Mouse (Mus musculus) neutrophil, adult 65 days (primary cell): ENCODE data around the gene Psmc2. TPM values are rescaled to one million over a fixed set of nuclear protein-coding genes. Genes with fewer than 3 reads are reported as not detected.

Experiments
- total RNA-seq: library from RNA; stranded (reverse); gene quantifications from 2 replicates; pipeline ENCODE4 v1.2.4, GENCODE M21; 2023

The Psmc2 gene
- 57.2 and 60.8 TPM in 2 replicates for total RNA-seq

DNA sequence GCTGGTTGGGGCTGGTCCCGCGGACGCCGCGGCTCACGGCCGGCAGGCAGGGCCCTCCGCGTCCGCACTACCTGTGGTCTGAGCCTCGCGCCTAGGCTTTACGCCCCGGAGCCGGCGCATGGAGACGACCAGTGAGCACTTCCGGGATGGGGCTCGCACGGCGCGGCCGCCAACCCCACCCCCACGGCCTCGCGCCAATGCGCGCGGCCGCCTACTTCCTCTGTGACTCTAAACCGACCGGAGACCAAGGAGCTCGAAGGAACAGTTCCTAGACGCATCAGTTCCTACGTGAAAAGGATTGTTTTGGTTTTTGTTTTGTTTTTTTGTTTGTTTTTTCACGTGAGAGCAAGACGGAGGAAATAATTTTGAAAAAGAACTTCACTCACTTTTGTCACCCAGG, at the start of gene Psmc2, which contains the start of gene Dnajc2:
Psmc2 (plus strand) TSS at position 231 of the 400 bp plus-strand sequence.
Dnajc2 (minus strand) TSS at position 199 of the 400 bp plus-strand sequence.

DNA sequence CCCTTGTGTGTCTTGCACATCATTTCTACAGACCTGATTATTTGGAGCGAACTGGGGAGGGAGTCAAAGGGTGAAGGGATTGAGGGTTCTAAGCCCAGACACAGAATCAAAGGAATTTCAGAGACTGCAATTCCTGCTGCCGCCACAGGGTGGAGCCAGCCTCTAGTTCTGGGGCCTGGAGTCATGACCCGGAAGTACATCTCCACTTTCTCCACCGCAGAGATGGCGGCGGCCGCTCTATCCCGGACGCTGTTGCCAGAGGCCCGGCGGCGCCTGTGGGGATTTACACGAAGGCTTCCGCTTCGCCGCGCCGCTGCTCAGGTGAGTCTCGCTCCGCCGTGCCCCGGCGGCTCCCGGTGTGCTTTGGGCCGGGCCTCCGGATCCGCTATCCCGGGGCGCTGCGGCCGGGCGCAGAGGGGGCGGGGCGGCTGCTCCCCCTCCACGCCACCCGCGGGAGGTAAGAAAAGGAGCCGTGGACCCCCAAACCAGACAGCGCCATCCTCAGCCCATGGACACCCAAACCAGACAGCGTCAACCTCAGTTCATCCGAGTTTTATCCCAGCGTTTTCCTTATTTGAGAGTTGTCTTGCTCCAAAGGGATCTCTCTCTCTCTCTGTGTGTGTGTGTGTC, 48.0 kb upstream of the Psmc2 start, which contains the start of gene Pmpcb:
Pmpcb (plus strand) TSS at position 186 of the 630 bp plus-strand sequence.

Other genes starting within 250 kb of the Psmc2 start
- gene Lrrc17, start 241.7 kb upstream of the Psmc2 start, total RNA-seq: not detected in 2 replicates
- gene Fbxl13, start 139.6 kb upstream of the Psmc2 start, total RNA-seq: not detected in 2 replicates
- 7.1 and 10.1 TPM in 2 replicates for gene Armc10, start 139.5 kb upstream of the Psmc2 start, total RNA-seq
- 0.85 and 1.2 TPM in 2 replicates for gene Napepld, start 83.9 kb upstream of the Psmc2 start, total RNA-seq
- 60.3 and 72.3 TPM in 2 replicates for gene Pmpcb, start 48.1 kb upstream of the Psmc2 start, total RNA-seq
- 25.2 and 29.3 TPM in 2 replicates for gene Dnajc2, start within 50 bp of the Psmc2 start, total RNA-seq
- not detected in 2 replicates for gene Slc26a5, start 80.3 kb downstream of the Psmc2 start, total RNA-seq